Comparison of ENCODE assay signal across 8 mouse cellular contexts in the genomic region with DNA sequence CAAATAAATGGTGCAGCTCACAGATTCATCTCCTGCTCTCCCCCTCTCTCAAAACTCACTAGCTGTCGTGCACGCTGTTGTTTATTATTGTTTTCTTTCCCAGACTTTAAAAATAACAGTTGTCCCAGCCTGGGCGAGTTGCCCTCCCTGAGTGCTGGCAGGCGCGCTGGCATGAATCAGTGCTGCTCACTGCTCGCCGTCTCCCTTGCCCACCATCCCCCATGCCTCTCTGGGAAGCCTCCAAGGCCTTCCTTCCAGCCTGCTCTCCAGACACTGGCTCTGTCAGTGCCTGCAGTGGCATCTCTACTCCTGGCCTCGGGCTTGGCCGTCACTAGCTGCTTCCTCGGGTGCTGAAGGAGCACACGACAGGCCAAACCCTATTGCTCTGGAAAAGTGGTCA. TPM values are rescaled to one million over a fixed set of nuclear protein-coding genes. Genes with fewer than 3 reads are reported as not detected.
A peak's percentile ranks its signal among the peaks of the same experiment; 100 is the strongest.
DNase-seq lines count a peak whose midpoint lies in the region; ATAC-seq and TF ChIP-seq lines count a peak whose summit lies in the region.

No protein-coding gene starts in this region.

- DNase-seq in lung, postnatal 14 days, result peak; percentile 14
- no peak for DNase-seq in lung, postnatal 36 days
- DNase-seq in gastrocnemius, adult 8-10 months (ENCODE audit: low spot score in 2 of 2), result peak; percentile 79 to 86
- peak; percentile 32 to 66 for DNase-seq in left cerebral cortex, adult 8-10 months (ENCODE audit: low spot score in 2 of 2)
- no peak for DNase-seq in kidney, adult 2 months
- no peak for DNase-seq in lung, postnatal 0 days (ENCODE audit: low spot score)

- no peaks in the 10 kb centered on the region for H3K36me3 ChIP-seq in kidney, adult 2 months (ENCODE audit: control insufficient read depth, insufficient read depth, low read length)
- H3K36me3 ChIP-seq in lung, postnatal 0 days (ENCODE audit: insufficient read depth, low read length), result no peaks in the 10 kb centered on the region
- no peaks in the 10 kb centered on the region for H3K36me3 ChIP-seq in kidney, embryonic 14.5 days (ENCODE audit: control insufficient read depth, insufficient read depth, low read length)

- H3K27ac ChIP-seq in kidney, adult 2 months (ENCODE audit: insufficient read depth, low read depth, low read length), result no peak overlapping the region
- H3K27ac ChIP-seq in lung, postnatal 0 days (ENCODE audit: low read length), result no peak overlapping the region
- H3K27ac ChIP-seq in kidney, embryonic 14.5 days (ENCODE audit: low read depth, low read length), result no peak overlapping the region

- peak; percentile 52 for ATAC-seq in cerebellum, adult (ENCODE audit: insufficient number of reproducible peaks, low FRiP score, low TSS enrichment)
- no peak for ATAC-seq in lung, postnatal 0 days
- ATAC-seq in kidney, embryonic 14.5 days (ENCODE audit: low FRiP score, low TSS enrichment), result no peak

- 66% methylated on average over 11 of the region's 11 CpGs for WGBS in kidney, adult 2 months
- 59% methylated on average over 11 of the region's 11 CpGs for WGBS in lung, postnatal 0 days
- 64% methylated on average over 11 of the region's 11 CpGs for WGBS in kidney, embryonic 14.5 days

- no peak for TF ChIP-seq CTCF in kidney, adult 2 months (conservative IDR thresholded peaks at IDR 0.05; ENCODE audit: insufficient read depth, insufficient read length, low read depth, low read length)
- TF ChIP-seq CTCF in lung, postnatal 0 days (IDR thresholded peaks at IDR 0.05), result no peak

- no peaks in the 10 kb centered on the region for H3K27me3 ChIP-seq in kidney, adult 2 months (replicated peaks; ENCODE audit: control insufficient read depth, insufficient read depth, low read length)
- H3K27me3 ChIP-seq in lung, postnatal 0 days (replicated peaks; ENCODE audit: insufficient read depth, low read length), result no peaks in the 10 kb centered on the region
- H3K27me3 ChIP-seq in kidney, embryonic 14.5 days (ENCODE audit: control insufficient read depth, insufficient read depth, low read length), result no peaks in the 10 kb centered on the region

- no peak overlapping the region for H3K4me2 ChIP-seq in lung, postnatal 0 days (replicated peaks; ENCODE audit: low read depth, low read length)
- H3K4me2 ChIP-seq in kidney, embryonic 14.5 days (replicated peaks; ENCODE audit: low read depth, low read length), result no peak overlapping the region

- H3K4me1 ChIP-seq in kidney, adult 2 months (ENCODE audit: control insufficient read depth, insufficient read depth, low read length), result peaks cover 5% of the 10 kb centered on the region; the same call in 1 of the 2 replicates
- no peaks in the 10 kb centered on the region for H3K4me1 ChIP-seq in lung, postnatal 0 days (ENCODE audit: insufficient read depth, low read depth, low read length)
- peaks cover 22% of the 10 kb centered on the region for H3K4me1 ChIP-seq in kidney, embryonic 14.5 days (ENCODE audit: control insufficient read depth, insufficient read depth, low read length)

- TF ChIP-seq EP300 in lung, postnatal 0 days (IDR thresholded peaks at IDR 0.05), result no peak

- H3K9ac ChIP-seq in lung, postnatal 0 days (replicated peaks; ENCODE audit: low read depth), result no peak overlapping the region
- H3K9ac ChIP-seq in kidney, embryonic 14.5 days (ENCODE audit: low read depth, low read length), result no peak overlapping the region

- no peaks in the 10 kb centered on the region for H3K9me3 ChIP-seq in lung, postnatal 0 days (ENCODE audit: low read length)
- no peaks in the 10 kb centered on the region for H3K9me3 ChIP-seq in kidney, embryonic 14.5 days (ENCODE audit: control insufficient read depth, low read length)

- no peak overlapping the region for H3K4me3 ChIP-seq in kidney, adult 2 months (ENCODE audit: insufficient read depth, low read depth, low read length)
- no peak overlapping the region for H3K4me3 ChIP-seq in lung, postnatal 0 days (ENCODE audit: low read depth, low read length)
- no peak overlapping the region for H3K4me3 ChIP-seq in kidney, embryonic 14.5 days (ENCODE audit: low read length)

- TF ChIP-seq POLR2A in kidney, adult 2 months (IDR thresholded peaks at IDR 0.05; ENCODE audit: low read depth, low read length), result no peak

RNA-seq across cellular contexts. Expression of a gene that starts 48.2 kb away (rescaled TPM):
- total RNA-seq in gastrocnemius, adult 8-10 months (2022), result 10 to 100 TPM; 15.2 to 25.1 (median 16.6) TPM
- total RNA-seq in left cerebral cortex, adult 8-10 months (2022), result 10 to 100 TPM; 12.0 to 20.3 (median 19.7) TPM
- 10.7 and 12.1 TPM in 2 replicates for polyA plus RNA-seq in kidney, adult 2 months (2012; rRNA removed)
- polyA plus RNA-seq in lung, postnatal 0 days (2015; fragmentation: Nextera tagmentation; extraction: Ambion mirVana), result 6.0 and 7.4 TPM in 2 replicates
- polyA plus RNA-seq in kidney, embryonic 14.5 days (2014; fragmentation: Nextera tagmentation; extraction: Ambion mirVana), result 17.9 and 20.9 TPM in 2 replicates

Comparison
In these comparisons a context has a peak if more than half of its experiments do, and no peak if none do; other contexts are left out.
1. DNase-seq: peak in lung, postnatal 14 days (single experiment), gastrocnemius, adult 8-10 months (2 of 2) and left cerebral cortex, adult 8-10 months (2 of 2); none in lung, postnatal 36 days (single experiment), kidney, adult 2 months (single experiment) and lung, postnatal 0 days (single experiment).